Comparison of ENCODE assay signal across 8 mouse cellular contexts in the genomic region with DNA sequence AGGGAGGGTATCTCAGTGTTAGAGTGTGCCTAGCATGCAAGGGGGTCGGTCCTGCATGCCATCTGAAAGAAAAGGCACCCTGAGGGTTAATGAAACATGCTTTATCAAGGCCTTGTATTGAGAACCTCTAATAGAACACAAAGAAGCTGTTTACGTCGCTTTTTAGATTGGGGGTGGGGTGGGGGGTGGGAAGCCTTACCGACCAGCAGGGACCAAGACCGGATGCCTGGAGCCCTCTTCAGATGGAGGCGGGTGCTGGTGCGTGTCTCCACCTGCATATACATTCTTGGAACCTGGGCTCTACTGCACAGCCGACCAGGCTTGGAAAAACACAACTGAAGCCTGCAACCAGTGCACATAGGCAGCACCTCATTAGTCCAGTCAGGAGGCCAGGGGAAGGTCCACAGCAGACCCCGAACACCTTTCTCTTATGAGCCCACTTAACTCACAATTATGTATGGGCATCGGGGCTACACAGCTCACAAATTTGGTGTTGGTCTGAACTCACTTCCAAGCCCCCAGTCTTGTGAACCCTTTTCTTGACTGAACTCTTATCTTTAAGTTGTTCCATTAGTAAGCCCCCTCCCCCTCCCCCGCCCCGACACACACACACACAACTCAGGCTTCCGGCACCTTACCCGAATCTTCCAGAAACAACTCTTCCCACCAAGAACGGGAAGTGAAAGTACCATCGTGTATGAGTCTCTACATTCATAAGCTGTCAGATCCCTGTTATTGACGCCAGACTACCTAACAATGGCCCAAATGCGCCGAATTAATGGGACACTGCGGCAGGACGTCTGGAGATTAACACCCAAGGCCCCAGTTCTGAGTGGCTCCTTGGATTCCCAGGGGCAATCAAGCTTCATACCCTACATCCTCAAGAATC. TPM values are rescaled to one million over a fixed set of nuclear protein-coding genes. Genes with fewer than 3 reads are reported as not detected.
A peak's percentile ranks its signal among the peaks of the same experiment; 100 is the strongest.
DNase-seq lines count a peak whose midpoint lies in the region; ATAC-seq and TF ChIP-seq lines count a peak whose summit lies in the region.

No protein-coding gene starts in this region.

- peak overlapping the region; percentile 68 for H3K9ac ChIP-seq in kidney, embryonic 14.5 days (ENCODE audit: low read depth, low read length)
- peak overlapping the region; percentile 55 for H3K9ac ChIP-seq in hindbrain, postnatal 0 days (replicated peaks; ENCODE audit: low read length)

- peak overlapping the region; percentile 77 for H3K4me2 ChIP-seq in kidney, embryonic 14.5 days (replicated peaks; ENCODE audit: low read depth, low read length)
- peak overlapping the region; percentile 86 for H3K4me2 ChIP-seq in hindbrain, postnatal 0 days (ENCODE audit: low read depth, low read length)

- DNase-seq in kidney, postnatal 36 days = no peak
- peak; percentile 16 for DNase-seq in hindbrain, postnatal 0 days (ENCODE audit: low spot score)
- DNase-seq in thymus, postnatal 36 days = peak; percentile 19 to 38
- no peak for DNase-seq in frontal cortex, postnatal 25 days (ENCODE audit: low spot score in 2 of 2)
- DNase-seq in right cerebral cortex, postnatal 25 days = no peak

- ATAC-seq in kidney, embryonic 14.5 days (ENCODE audit: low FRiP score, low TSS enrichment) = no peak
- peak; percentile 64 for ATAC-seq in common myeloid progenitor, adult 5-6 weeks (replicated peaks; ENCODE audit: low read depth, poor library complexity, severe bottlenecking)
- ATAC-seq in hindbrain, postnatal 0 days = no peak

- H3K4me3 ChIP-seq in kidney, embryonic 14.5 days (ENCODE audit: low read length) = peak overlapping the region; percentile 62
- peak overlapping the region; percentile 59 for H3K4me3 ChIP-seq in hindbrain, postnatal 0 days (ENCODE audit: low read length)
- peak overlapping the region; percentile 97 for H3K4me3 ChIP-seq in megakaryocyte, embryonic 14.5 days (replicated peaks)

- H3K27ac ChIP-seq in kidney, embryonic 14.5 days (ENCODE audit: low read depth, low read length) = peak overlapping the region; percentile 60
- peak overlapping the region; percentile 46; the same call in 1 of the 2 replicates for H3K27ac ChIP-seq in hindbrain, postnatal 0 days

- peaks cover 36% of the 10 kb centered on the region for H3K36me3 ChIP-seq in kidney, embryonic 14.5 days (ENCODE audit: control insufficient read depth, insufficient read depth, low read length)
- peaks cover 11% of the 10 kb centered on the region for H3K36me3 ChIP-seq in hindbrain, postnatal 0 days (ENCODE audit: insufficient read depth, low read length)
- H3K36me3 ChIP-seq in megakaryocyte, embryonic 14.5 days (replicated peaks; ENCODE audit: low read length) = peaks cover 46% of the 10 kb centered on the region

- H3K9me3 ChIP-seq in kidney, embryonic 14.5 days (ENCODE audit: control insufficient read depth, low read length) = no peaks in the 10 kb centered on the region
- H3K9me3 ChIP-seq in hindbrain, postnatal 0 days (ENCODE audit: low read length) = no peaks in the 10 kb centered on the region
- no peaks in the 10 kb centered on the region for H3K9me3 ChIP-seq in megakaryocyte, embryonic 14.5 days

- TF ChIP-seq CTCF in hindbrain, postnatal 0 days (IDR thresholded peaks at IDR 0.05; ENCODE audit: low read depth) = no peak

- peaks cover 9% of the 10 kb centered on the region for H3K4me1 ChIP-seq in kidney, embryonic 14.5 days (ENCODE audit: control insufficient read depth, insufficient read depth, low read length)
- peaks cover 8% of the 10 kb centered on the region for H3K4me1 ChIP-seq in hindbrain, postnatal 0 days (ENCODE audit: insufficient read depth, low read length)
- H3K4me1 ChIP-seq in megakaryocyte, embryonic 14.5 days = peaks cover 79% of the 10 kb centered on the region

- no peaks in the 10 kb centered on the region for H3K27me3 ChIP-seq in kidney, embryonic 14.5 days (ENCODE audit: control insufficient read depth, insufficient read depth, low read length)
- H3K27me3 ChIP-seq in hindbrain, postnatal 0 days (ENCODE audit: insufficient read depth, low read length) = no peaks in the 10 kb centered on the region
- H3K27me3 ChIP-seq in megakaryocyte, embryonic 14.5 days (replicated peaks) = no peaks in the 10 kb centered on the region

- WGBS in kidney, embryonic 14.5 days = 21% methylated on average over 21 of the region's 21 CpGs
- WGBS in hindbrain, postnatal 0 days = 21% methylated on average over 21 of the region's 21 CpGs

RNA-seq across cellular contexts. Expression of a gene that starts 0.7 kb away (rescaled TPM):
- 24.5 and 33.0 TPM in 2 replicates for polyA plus RNA-seq in kidney, embryonic 14.5 days (2014; fragmentation: Nextera tagmentation; extraction: Ambion mirVana)
- total RNA-seq in common myeloid progenitor, adult 5-6 weeks (2017) = 22.7 and 30.2 TPM in 2 replicates
- total RNA-seq in hindbrain, postnatal 0 days (2014; rRNA removed) = 20.6 and 25.6 TPM in 2 replicates
- 20.5 and 21.2 TPM in 2 replicates for polyA plus RNA-seq in hindbrain, postnatal 0 days (2015; fragmentation: Nextera tagmentation; extraction: Ambion mirVana)
- polyA plus RNA-seq in megakaryocyte, embryonic 14.5 days (2012; ENCODE audit: insufficient read depth, low replicate concordance) = 1.1 and 9.5 TPM in 2 replicates

RNA-seq across cellular contexts. Expression of a gene that starts 8.7 kb away (rescaled TPM):
- 27.5 and 53.1 TPM in 2 replicates for polyA plus RNA-seq in kidney, embryonic 14.5 days (2014; fragmentation: Nextera tagmentation; extraction: Ambion mirVana)
- 23.5 and 40.9 TPM in 2 replicates for total RNA-seq in common myeloid progenitor, adult 5-6 weeks (2017)
- total RNA-seq in hindbrain, postnatal 0 days (2014; rRNA removed) = 108 and 137 TPM in 2 replicates
- 34.3 and 36.2 TPM in 2 replicates for polyA plus RNA-seq in hindbrain, postnatal 0 days (2015; fragmentation: Nextera tagmentation; extraction: Ambion mirVana)
- polyA plus RNA-seq in megakaryocyte, embryonic 14.5 days (2012; ENCODE audit: insufficient read depth, low replicate concordance) = 10.2 and 13.3 TPM in 2 replicates

RNA-seq across cellular contexts. Expression of a gene that starts 23.9 kb away (rescaled TPM):
- polyA plus RNA-seq in kidney, embryonic 14.5 days (2014; fragmentation: Nextera tagmentation; extraction: Ambion mirVana) = 28.5 and 31.3 TPM in 2 replicates
- total RNA-seq in common myeloid progenitor, adult 5-6 weeks (2017) = 3.8 and 8.6 TPM in 2 replicates
- 16.7 and 20.1 TPM in 2 replicates for total RNA-seq in hindbrain, postnatal 0 days (2014; rRNA removed)
- 34.8 and 35.3 TPM in 2 replicates for polyA plus RNA-seq in hindbrain, postnatal 0 days (2015; fragmentation: Nextera tagmentation; extraction: Ambion mirVana)
- polyA plus RNA-seq in megakaryocyte, embryonic 14.5 days (2012; ENCODE audit: insufficient read depth, low replicate concordance) = 4.5 and 7.6 TPM in 2 replicates

RNA-seq across cellular contexts. Expression of a gene that starts 24.1 kb away (rescaled TPM):
- 10.1 and 10.3 TPM in 2 replicates for polyA plus RNA-seq in kidney, embryonic 14.5 days (2014; fragmentation: Nextera tagmentation; extraction: Ambion mirVana)
- 9.6 and 10.0 TPM in 2 replicates for total RNA-seq in common myeloid progenitor, adult 5-6 weeks (2017)
- total RNA-seq in hindbrain, postnatal 0 days (2014; rRNA removed) = 80.2 and 89.6 TPM in 2 replicates
- polyA plus RNA-seq in hindbrain, postnatal 0 days (2015; fragmentation: Nextera tagmentation; extraction: Ambion mirVana) = 30.7 and 35.2 TPM in 2 replicates
- polyA plus RNA-seq in megakaryocyte, embryonic 14.5 days (2012; ENCODE audit: insufficient read depth, low replicate concordance) = 3.7 and 4.2 TPM in 2 replicates

RNA-seq across cellular contexts. Expression of a gene that starts 31.4 kb away (rescaled TPM):
- polyA plus RNA-seq in kidney, embryonic 14.5 days (2014; fragmentation: Nextera tagmentation; extraction: Ambion mirVana) = 10.5 and 10.8 TPM in 2 replicates
- total RNA-seq in common myeloid progenitor, adult 5-6 weeks (2017) = 20.8 and 23.8 TPM in 2 replicates
- total RNA-seq in hindbrain, postnatal 0 days (2014; rRNA removed) = 89.7 and 95.1 TPM in 2 replicates
- 11.4 and 12.8 TPM in 2 replicates for polyA plus RNA-seq in hindbrain, postnatal 0 days (2015; fragmentation: Nextera tagmentation; extraction: Ambion mirVana)
- 24.9 and 43.6 TPM in 2 replicates for polyA plus RNA-seq in megakaryocyte, embryonic 14.5 days (2012; ENCODE audit: insufficient read depth, low replicate concordance)

Comparison
In these comparisons a context has a peak if more than half of its experiments do, and no peak if none do; other contexts are left out.
1. DNase-seq: peak in hindbrain, postnatal 0 days (single experiment) and thymus, postnatal 36 days (2 of 2); none in kidney, postnatal 36 days (0 of 2), frontal cortex, postnatal 25 days (0 of 2) and right cerebral cortex, postnatal 25 days (single experiment).
2. Peak in every context shown above with its lines, with median percentiles within 50 percentile points of each other: H3K4me3 ChIP-seq.